Mouse (Mus musculus) c-Kit-negative CD71-positive TER-119-positive erythroid progenitor cells, embryonic 14.5 days (primary cell): ENCODE results near the gene Sash3.

Source experiments
- DNase-seq: peaks from one replicate; pipeline ENCODE4 v3.0.0-alpha.2; 2013; ENCODE audit warnings: low read depth, low spot score

Sash3 gene

DNA sequence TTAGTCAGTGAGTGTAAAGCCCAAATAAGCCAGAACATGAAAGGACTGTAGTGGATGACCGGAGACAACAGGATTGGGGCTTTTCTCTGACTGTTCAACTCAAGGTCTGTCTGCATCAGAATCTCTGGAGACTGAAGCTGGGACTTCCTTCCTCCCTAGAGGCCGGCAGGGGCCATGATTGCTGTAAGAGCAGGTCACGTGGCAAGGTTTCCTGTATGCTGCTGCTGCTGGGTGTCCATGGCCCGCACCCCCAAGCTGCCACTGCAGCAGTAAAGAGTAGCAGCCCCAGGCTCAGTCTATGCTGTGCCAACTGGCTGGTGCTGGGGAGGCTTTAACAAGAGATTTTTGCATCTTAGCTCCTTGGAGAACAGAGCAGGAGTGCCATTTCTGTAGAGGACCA, at the start of gene Sash3:
Sash3 (plus strand) TSS at position 175 of the 400 bp plus-strand sequence.
- DNase-seq = no peak

DNA sequence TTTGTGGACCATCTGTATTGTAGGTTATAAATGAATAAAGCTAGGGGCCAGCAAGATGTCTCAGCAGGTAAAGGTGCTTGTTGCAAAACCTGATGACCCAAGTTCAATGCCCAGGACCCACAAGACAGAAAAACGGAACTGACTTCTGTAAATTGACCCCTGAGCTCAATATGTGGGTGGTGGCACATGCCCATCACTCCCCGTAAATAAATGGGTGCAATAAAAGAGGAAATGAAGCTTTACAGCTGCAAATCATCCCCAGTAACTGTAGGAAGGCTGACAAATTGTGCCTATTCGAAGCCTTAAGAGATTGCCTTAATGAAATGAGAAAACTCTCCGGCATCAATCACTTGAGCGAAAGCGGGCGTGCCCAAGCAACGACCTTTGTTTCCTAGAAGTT, 49.7 kb upstream of the Sash3 start:
- DNase-seq = no peak

DNA sequence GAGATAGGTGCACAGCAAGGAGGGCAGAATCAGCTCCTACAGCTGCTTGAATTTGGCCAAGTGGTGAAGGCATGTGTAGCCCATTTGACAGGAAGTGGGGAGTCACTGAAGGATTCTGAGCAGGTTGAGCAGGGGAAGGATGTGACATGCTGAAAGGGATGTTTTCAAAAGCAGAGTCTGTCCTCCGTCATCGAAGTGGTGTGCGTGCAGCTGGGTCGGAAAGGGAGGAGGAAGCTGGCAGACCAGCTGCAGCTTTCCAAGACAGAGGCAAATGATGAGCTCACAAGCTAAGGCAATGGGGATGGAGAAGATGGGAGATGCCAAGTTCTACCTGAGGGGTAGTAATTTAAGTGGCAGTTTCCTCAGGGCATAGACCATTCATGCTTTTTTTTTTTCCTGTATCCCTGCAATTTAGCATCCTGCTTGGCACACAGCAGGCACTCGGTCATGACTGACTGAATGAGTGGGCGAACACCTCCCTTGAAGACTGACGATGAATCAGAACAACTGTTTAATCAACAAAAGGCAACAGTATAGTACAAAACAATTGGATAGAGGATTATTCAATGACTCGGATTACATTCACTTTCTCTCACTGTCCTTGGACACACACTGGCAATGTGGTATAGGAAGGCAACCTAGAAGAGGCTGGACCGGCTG, 47.6 kb upstream of the Sash3 start:
- no peak for DNase-seq

DNA sequence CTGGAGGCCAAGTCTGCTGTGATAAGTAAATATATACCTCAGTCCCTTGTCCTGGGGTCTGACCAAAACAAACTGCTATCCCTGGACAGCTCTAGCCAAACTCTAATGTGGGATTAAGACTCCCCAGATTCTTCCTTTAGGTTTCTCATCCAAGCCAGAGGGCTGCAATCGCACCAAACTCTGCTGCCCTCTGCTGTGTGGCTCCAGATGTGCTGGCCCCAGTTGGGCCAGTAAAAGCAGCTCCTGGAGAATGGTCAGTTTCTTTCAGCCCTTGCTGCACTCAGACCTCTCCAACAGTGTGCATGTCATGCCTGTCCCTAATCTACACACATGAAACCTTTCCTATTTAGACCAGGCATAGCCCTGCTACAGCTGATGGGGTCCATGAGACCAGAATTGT, 46.4 kb upstream of the Sash3 start:
- DNase-seq = no peak

DNA sequence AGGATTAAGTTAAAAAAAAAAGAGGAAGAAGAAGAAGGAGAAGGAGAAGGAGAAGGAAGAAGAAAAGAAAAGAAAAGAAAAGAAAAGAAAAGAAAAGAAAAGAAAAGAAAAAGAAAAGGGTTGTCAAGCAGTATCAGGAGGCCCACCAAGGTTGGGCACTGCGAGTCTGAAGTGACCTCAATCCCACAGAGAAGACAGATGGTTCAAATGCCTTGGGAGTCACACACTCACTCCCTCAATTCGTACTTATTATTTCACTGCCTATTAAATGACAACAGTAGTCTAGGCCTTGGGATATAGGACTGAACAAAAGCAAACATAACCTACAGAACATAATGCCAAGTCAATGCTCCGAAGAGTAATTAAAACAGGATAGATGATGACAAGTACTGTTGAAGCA, 43.0 kb upstream of the Sash3 start:
- no peak for DNase-seq

DNA sequence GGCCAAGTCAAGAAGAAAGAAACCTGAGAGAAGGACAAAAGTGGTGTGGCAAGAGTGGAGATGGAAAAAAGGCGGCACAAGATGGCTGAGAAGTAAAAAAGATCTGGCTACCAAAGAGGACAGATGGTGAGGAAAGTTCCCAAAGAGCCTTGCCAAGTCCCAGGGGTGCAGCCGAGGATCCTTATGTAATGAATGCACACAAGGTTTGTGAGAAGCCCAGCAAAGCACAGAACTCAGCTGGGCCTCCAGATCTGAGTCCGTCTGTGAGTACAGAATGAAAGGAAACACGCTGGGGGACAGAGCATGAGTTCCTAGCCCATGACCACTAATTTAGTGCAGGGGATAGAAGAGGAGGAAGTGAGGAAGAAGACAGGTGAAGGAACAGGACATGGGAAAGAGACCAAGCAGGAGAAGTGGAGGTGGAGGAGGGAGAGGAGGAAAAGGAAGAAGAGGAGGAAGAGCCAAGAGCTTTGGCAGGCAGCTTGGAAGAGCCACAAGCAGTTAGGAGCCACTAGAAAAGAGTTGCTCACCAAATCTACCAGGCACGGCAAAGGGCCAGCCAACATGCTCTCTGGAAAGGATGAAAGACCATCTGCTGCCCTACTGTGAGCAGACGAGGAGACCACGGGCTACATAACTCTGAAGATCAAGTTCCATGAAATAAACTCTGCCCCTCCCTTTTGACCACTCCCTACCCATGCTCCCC, 41.3 kb upstream of the Sash3 start:
- no peak for DNase-seq

DNA sequence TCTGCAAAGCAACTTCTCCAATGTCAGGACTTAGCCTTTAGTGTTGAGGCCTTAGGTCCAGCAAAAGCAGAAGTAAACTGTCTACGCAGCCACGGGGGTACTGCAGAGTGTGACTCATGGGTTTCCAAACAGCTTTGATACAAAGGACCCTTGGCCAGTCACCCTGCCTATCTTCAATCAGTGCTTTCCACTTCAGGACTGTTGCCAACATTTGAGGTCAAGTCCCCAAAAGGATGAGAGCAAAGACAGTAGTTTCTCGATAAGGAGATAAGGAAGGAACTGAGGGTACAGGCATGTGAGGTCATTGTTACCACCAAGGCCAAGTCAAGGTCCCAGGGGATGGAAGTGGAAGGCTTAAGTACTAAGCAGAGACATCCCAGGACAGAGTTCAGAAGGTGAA, 40.0 kb upstream of the Sash3 start:
- no peak for DNase-seq

DNA sequence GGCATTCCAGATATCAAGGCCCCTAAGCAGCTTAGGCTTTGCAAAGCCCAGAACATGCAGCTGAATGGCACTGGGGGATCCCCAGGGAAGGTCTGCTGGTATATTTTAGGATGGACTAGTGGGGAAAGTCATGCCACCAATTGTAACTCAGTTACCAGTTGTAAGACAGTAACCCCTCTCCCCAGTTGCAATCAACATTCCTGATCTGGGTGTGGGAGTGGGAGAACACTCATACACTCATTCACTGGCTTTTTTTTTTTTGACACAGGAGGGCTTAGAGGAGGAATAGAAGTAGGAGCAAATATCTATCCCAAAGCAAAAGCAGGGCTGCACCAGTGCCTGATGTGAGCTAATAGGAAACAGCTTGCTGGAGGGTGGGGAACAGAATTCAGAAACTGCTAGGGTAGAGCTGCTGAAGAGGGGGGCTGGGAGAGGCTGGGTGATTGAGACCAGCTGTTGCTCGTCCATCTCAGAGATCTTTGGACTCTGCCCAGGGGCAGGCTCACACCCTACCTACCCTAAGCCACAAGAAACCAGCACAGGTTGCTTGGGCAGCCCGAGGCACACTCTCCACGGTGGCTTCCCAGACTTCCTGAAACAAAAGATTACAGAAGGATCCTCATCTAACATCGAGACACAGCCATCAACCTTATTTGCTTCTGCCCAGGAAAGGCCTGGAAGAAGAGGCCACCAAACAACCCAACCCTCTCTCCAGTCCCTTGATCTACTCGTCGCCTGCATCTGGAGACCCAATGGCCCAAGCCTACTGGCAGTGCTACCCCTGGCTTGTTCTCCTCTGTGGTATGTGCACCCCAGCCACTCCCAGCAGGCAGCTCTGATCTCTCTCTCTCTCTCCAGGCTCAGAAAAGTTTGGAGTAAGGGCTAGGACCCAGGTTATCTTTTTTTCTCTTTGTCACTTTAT, 37.6 kb upstream of the Sash3 start, which contains the start of gene Xpnpep2:
Xpnpep2 (plus strand) TSS at position 332 of the 922 bp plus-strand sequence.
- DNase-seq = no peak

DNA sequence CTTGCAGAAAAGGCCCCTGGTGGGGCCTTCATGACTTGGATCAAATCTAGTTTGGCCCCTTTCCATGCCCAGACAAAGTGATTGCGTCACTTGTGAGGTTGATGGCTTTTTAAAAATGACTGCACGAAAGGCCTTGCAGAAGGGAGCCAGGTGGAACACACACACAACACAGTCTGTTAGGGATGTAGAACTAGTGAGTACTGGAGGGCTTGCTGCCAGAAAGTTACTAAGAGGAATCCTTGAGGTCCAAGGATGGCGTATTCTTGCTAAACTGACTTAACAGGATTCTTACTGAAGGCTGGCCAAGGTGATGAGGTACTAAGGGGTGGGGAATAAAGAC, 37.0 kb upstream of the Sash3 start:
- DNase-seq = no peak

DNA sequence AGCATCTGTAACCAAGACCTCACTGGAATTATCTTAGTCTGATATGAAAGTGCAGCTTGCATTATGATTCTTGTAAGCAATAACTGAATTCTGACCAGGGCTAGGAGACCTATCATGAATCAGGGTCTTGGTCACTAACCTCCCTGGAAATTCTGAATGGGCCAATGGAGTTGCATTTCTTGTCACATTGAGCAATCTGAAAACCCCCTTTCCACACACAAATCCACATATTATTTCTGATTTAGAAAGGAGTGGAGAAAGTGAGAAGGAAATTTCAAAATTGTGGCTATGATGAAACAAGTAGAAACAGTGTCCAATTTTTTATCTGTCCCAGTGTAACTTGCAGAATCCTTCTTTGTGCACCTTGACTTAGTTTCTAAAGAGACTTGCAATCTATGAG, 26.9 kb upstream of the Sash3 start:
- no peak for DNase-seq

DNA sequence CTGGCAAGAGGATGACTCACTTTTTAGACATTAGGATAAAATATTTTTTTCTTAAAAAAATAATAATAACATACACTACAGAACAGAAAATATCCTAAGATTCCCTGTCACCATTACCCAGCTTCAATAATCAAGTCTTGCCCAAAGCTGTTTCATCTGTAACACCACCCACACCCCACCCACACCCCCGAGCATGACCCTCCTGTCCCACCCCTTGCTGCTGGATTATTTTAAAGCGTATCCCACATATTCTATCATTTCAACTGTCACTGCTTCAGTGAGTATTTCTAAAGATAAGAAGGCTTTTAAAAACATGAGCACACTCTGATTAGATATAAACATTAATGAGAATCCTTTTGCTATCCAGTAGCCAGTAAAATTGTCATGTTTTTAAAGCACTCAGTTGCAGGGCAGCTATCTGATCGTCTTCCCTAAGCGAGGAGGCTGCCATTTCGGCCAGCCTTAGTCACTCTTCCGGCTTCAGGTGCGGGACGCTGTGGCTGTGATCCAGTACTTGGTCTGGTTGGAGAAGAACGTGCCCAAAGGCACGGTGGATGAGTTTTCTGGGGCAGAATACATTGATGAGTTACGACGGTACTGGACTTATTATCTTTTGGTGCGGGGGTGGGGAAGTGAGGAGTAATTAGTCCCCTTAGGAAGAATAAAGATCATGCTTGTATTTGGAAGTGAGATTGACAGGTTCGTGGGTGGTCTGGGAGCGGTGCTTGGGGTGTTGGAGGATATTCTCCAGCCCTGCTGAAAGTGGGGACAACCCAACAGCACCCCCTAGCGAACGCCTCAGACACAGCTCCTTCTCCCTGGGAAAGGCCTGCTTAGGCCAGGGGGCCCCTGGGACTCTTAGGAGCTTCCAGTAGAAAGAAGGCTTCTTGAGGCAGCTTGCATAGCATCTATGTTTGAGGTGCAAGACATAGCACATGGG, 21.8 kb upstream of the Sash3 start:
- peak; percentile 24 for DNase-seq

DNA sequence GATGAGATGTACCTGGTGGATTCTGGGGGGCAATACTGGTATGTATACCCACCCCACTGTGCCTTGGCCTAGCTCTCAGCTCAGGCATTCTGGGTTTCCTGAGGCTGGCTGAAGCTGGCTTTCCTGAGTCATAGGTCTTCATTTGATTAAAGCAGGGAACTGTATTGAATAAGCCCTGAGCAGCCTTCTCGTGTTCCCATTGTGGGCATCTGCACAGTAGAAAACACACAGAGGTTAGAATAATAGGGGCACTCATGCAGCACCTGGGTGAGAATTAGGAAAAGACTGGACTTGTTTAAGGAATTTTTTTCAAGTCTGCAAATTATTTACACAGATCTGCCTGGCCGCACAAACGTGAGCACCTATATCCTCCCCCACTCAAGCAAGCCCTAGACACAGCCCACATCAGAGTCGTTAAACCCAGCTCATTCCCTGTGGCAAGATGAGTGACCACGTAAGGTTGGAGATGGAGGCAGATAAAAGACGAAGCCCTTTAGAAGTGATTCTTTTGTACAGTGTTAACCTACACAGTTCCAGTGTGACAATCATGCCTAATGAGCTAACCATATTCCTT, 19.2 kb upstream of the Sash3 start:
- DNase-seq = no peak

DNA sequence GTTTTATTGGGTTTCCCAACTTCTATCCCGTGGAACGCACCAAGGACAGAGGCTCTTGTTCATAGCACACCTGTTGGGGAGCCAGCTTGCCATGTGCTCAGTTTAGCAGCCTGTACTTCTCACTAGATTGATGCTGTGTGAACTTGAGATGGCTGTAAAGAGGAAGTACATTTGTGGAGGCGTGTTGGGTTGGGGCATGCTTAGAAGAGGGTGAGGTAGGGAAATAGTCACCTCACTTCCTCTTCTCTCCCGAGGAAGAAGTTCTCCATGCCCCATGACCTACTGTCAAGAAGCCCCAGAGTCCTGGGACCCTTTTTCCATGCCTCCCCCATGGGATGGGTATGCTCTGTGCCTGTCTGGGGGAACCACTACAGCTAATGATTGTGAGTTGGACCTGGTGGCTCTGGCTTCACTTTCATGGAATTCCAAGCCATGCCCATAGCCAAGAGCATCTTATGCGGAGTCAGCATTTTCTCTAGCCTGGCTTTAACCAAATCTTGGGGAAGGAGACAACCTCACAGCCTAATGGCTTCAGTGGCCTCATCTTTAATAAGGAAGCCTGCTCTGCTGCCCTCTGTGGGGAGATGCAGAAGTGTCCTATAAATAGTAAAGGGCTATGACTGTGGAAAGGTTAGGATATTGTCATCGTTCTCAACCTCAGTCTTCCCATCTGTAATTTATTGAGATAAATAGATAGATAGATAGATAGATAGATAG, 18.6 kb upstream of the Sash3 start:
- DNase-seq = no peak

DNA sequence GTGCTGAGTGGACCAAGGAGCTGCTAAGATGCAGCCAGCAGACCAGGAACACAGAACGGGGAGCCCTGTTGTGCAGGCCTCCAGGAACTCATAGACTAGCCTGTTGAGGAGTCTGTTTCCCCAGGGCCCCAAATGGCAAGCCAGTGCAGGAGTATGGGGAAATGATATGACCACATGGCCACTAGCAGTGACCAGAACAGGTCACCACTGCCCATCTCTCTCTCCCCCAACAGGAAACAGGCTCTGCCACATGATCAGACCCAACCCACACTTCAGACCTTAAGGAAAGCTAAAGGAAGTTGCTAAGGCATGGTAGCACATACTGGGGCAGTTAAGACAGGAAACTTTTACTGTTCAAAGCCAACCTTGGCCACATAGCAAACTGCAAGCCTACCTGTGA, 17.1 kb upstream of the Sash3 start:
- no peak for DNase-seq

DNA sequence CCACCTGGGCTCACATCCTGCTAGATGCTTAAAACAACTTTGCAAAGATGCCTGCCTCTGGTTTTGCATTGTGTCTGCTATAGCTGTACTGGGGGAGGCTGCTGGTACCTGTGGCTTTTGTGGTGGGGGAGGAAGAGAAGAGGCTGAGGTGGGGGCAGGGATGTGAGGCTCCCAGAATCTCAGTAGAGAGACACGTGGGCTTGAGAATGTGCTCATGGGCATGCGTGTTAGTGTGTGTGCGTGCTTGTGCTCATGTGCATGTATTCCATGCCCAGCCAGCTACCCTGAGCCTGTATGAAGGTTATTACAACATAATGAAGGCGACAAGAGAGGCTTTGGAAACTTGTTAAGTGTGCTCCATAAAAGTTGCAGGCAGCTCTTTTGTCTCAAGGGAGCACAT, 9.3 kb upstream of the Sash3 start:
- DNase-seq = no peak

DNA sequence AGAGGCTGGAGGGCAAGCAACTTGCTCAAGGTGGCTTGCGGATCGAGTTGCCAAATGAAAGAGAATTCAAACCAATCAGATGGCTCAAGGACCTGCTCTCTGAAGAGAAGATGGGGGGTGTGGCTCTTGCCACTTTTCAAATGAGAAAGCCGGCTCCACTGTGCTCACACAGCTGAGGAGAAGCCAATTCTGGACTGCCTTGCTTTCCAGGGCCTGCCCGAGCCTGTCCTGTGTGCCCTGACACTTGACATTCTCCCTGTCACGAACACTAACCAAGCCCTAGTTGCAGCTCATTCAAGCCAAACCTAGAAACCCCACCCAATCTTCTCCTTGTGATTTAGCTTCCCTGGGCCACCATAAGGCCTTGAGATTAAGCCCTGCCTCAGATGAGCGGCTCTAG, 8.2 kb upstream of the Sash3 start:
- no peak for DNase-seq

DNA sequence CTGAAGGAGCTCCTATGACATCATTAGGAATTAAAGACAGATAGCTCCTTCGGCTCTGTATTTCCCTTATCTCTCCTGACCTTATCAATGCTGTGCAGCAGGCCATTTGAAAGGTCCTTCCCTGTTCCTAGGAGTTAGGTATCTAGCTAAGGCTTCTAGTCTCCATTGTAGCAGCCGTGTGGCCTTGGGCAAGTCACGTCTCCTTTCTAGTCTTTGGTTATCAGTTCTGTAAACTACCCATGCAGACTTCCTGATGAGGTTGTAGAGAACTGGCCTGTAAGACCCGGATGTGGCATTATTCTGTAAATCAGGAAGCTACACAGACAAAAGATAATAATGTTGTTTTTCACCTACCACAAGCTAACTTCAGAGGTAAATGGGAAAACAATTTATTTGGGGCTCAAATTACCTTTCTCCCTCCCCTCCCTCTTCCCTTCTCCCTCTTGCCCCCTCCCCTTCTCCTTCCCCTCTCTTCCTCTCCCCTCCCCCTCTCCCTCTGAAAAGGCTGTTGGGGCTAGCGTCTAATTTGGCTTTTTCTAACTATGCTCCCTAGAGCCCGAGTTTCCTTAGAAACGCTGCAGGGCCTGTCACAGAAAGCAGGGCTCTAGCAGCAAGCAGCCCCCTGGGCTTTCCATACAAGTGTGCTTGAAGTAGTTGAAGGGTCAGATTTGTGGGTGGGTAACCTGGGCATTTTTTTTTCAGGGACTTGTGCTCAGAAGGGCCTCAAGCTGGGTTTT, 7.5 kb upstream of the Sash3 start:
- peak; percentile 28 for DNase-seq

DNA sequence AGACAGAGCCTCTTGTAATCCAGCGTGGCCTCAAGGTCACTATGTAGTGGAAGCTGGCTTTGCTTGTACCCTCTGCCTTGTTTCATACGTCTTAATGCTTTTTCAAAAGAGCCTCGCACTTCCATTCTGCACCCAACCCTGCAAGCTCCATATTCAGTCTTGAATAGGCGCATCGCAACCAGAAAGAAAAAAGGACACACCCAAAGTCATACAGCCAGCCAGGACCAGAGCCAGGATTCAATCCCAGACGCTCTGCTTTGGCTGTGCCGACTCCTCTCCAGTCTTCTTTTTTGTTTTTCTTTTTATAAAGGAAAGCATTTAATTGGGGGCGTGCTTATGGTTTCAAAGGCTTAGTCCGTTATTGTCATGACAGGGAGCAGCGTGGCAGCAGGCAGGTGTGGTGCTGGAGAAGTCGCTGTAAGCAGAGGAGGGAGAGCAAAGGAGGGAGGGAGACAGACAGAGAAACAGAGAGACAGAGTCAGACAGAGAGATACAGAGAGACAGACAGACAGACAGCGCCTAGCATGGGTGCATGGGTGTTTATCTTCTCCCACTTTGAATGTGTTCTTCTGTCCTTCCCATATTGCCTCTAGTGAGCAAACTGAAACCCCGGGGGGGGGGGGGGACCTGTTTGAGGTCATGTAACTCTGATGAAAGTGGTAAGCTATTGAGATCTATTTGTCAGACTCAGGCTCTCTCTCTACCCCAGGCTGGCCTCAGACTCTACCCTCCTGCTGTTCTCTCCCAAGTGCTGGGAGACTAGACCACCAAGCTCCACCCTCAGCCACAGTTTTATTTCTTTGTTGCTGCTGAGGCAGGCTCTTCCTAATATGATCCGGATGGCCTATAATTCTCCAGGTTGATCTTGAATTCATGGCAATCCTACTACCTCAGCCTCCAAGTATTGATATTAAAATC, 6.6 kb upstream of the Sash3 start:
- DNase-seq = no peak
